In genomic region chr12:31074355-31074786, GRCm38 (mm10) we compare ENCODE assay signal across 9 mouse cellular contexts. TPM values are rescaled to one million over a fixed set of nuclear protein-coding genes. Genes with fewer than 3 reads are reported as not detected.
A peak's percentile ranks its signal among the peaks of the same experiment; 100 is the strongest.
DNase-seq lines count a peak whose midpoint lies in the region; ATAC-seq and TF ChIP-seq lines count a peak whose summit lies in the region.
"Not testable (repeated sequence)": the region's sequence is repeated elsewhere in the genome, so short reads cannot be mapped to it uniquely, and the experiment has no call there.
"Had no signal": no experiment of that assay in that cellular context is flagged by ENCODE, and none has a peak within 500 bp of the region (broad histone marks: within the 10 kb centered on the region; RNA-seq: fewer than 3 reads in every experiment).

No protein-coding gene starts in this region.

- H3K9ac ChIP-seq in heart, embryonic 12.5 days, result peak overlapping the region; percentile 66
- H3K9ac ChIP-seq in hindbrain, postnatal 0 days (replicated peaks; ENCODE audit: low read length), result peak overlapping the region; percentile 33; the same call in 1 of the 2 replicates
- peak overlapping the region; percentile 42; the same call in 1 of the 2 replicates for H3K9ac ChIP-seq in limb, embryonic 12.5 days (replicated peaks)
- peak overlapping the region; percentile 47; the same call in 1 of the 2 replicates for H3K9ac ChIP-seq in lung, embryonic 15.5 days
- not testable (repeated sequence) for H3K9ac ChIP-seq in midbrain, postnatal 0 days (replicated peaks; ENCODE audit: low read length, poor library complexity, severe bottlenecking)
- peak overlapping the region; percentile 78 for H3K9ac ChIP-seq in stomach, postnatal 0 days (ENCODE audit: low read length)

- WGBS in forebrain, embryonic 10.5 days, result 1% methylated on average over 18 of the region's 18 CpGs
- under 1% methylated on average over 18 of the region's 18 CpGs for WGBS in heart, embryonic 12.5 days
- WGBS in hindbrain, postnatal 0 days, result 1% methylated on average over 14 of the region's 18 CpGs
- WGBS in limb, embryonic 12.5 days, result 0% methylated on average over 18 of the region's 18 CpGs
- under 1% methylated on average over 17 of the region's 18 CpGs for WGBS in lung, embryonic 15.5 days
- WGBS in midbrain, postnatal 0 days, result under 1% methylated on average over 15 of the region's 18 CpGs
- 0% methylated on average over 12 of the region's 18 CpGs for WGBS in stomach, postnatal 0 days

- TF ChIP-seq EP300 in stomach, postnatal 0 days (optimal IDR thresholded peaks at IDR 0.05), result not testable (repeated sequence)

- H3K27ac ChIP-seq in brown adipose tissue, adult 24 weeks (replicated peaks; ENCODE audit: low read depth, low read length); heart, embryonic 12.5 days (ENCODE audit: poor library complexity, severe bottlenecking); hindbrain, postnatal 0 days; limb, embryonic 12.5 days; lung, embryonic 15.5 days; midbrain, postnatal 0 days (ENCODE audit: low read depth, low read length): not testable (repeated sequence)
- H3K27ac ChIP-seq in forebrain, embryonic 10.5 days, result 0 out of 2 replicates have a peak overlapping the region, but pooled peaks have one; percentile 30
- peak overlapping the region; percentile 87 for H3K27ac ChIP-seq in stomach, postnatal 0 days (replicated peaks)

- H3K9me3 ChIP-seq in forebrain, embryonic 10.5 days; heart, embryonic 12.5 days (replicated peaks); hindbrain, postnatal 0 days (ENCODE audit: low read length); limb, embryonic 12.5 days; lung, embryonic 15.5 days; midbrain, postnatal 0 days (ENCODE audit: low read length); stomach, postnatal 0 days (ENCODE audit: control insufficient read depth, low read length): not testable (repeated sequence)

- peak overlapping the region; percentile 97 for H3K4me2 ChIP-seq in heart, embryonic 12.5 days
- H3K4me2 ChIP-seq in hindbrain, postnatal 0 days (ENCODE audit: low read depth, low read length), result peak overlapping the region; percentile 99
- H3K4me2 ChIP-seq in limb, embryonic 12.5 days, result peak overlapping the region; percentile 93
- H3K4me2 ChIP-seq in lung, embryonic 15.5 days, result peak overlapping the region; percentile 95
- peak overlapping the region; percentile 62 for H3K4me2 ChIP-seq in midbrain, postnatal 0 days (ENCODE audit: low read depth, low read length, poor library complexity, severe bottlenecking)
- peak overlapping the region; percentile 74 for H3K4me2 ChIP-seq in stomach, postnatal 0 days (replicated peaks; ENCODE audit: low read depth)

- not testable (repeated sequence) for H3K4me1 ChIP-seq in brown adipose tissue, adult 24 weeks (ENCODE audit: control insufficient read depth, insufficient read depth, insufficient read length, low read length); hindbrain, postnatal 0 days (ENCODE audit: insufficient read depth, low read length); midbrain, postnatal 0 days (ENCODE audit: insufficient read depth, low read length); stomach, postnatal 0 days (replicated peaks; ENCODE audit: control insufficient read depth, insufficient read depth)
- H3K4me1 ChIP-seq in forebrain, embryonic 10.5 days, result peaks cover 20% of the 10 kb centered on the region
- peaks cover 17% of the 10 kb centered on the region for H3K4me1 ChIP-seq in heart, embryonic 12.5 days (replicated peaks)
- H3K4me1 ChIP-seq in limb, embryonic 12.5 days (replicated peaks), result peaks cover 18% of the 10 kb centered on the region
- H3K4me1 ChIP-seq in lung, embryonic 15.5 days, result peaks cover 19% of the 10 kb centered on the region

- not testable (repeated sequence) for H3K36me3 ChIP-seq in forebrain, embryonic 10.5 days (replicated peaks); heart, embryonic 12.5 days; hindbrain, postnatal 0 days (ENCODE audit: insufficient read depth, low read length); limb, embryonic 12.5 days; lung, embryonic 15.5 days; midbrain, postnatal 0 days (ENCODE audit: insufficient read depth, low read length); stomach, postnatal 0 days (ENCODE audit: control insufficient read depth, insufficient read depth, low read length)

- TF ChIP-seq CTCF in hindbrain, postnatal 0 days (IDR thresholded peaks at IDR 0.05; ENCODE audit: low read depth); midbrain, postnatal 0 days (IDR thresholded peaks at IDR 0.05); stomach, postnatal 0 days (IDR thresholded peaks at IDR 0.05; ENCODE audit: low read depth): not testable (repeated sequence)

- H3K4me3 ChIP-seq in brown adipose tissue, adult 24 weeks (ENCODE audit: insufficient read depth, low read depth, low read length), result peak overlapping the region; percentile 52
- peak overlapping the region; percentile 60 for H3K4me3 ChIP-seq in forebrain, embryonic 10.5 days
- H3K4me3 ChIP-seq in heart, embryonic 12.5 days, result peak overlapping the region; percentile 60
- H3K4me3 ChIP-seq in hindbrain, postnatal 0 days (ENCODE audit: low read length), result peak overlapping the region; percentile 49
- H3K4me3 ChIP-seq in limb, embryonic 12.5 days (replicated peaks), result peak overlapping the region; percentile 51
- H3K4me3 ChIP-seq in lung, embryonic 15.5 days, result peak overlapping the region; percentile 57
- peak overlapping the region; percentile 36 for H3K4me3 ChIP-seq in midbrain, postnatal 0 days (ENCODE audit: low read depth, low read length)
- H3K4me3 ChIP-seq in stomach, postnatal 0 days (ENCODE audit: low read depth, low read length), result peak overlapping the region; percentile 65

- H3K27me3 ChIP-seq in forebrain, embryonic 10.5 days (ENCODE audit: poor library complexity, severe bottlenecking), result peaks cover 54% of the 10 kb centered on the region
- peaks cover 34% of the 10 kb centered on the region for H3K27me3 ChIP-seq in heart, embryonic 12.5 days (replicated peaks)
- peaks cover 26% of the 10 kb centered on the region for H3K27me3 ChIP-seq in hindbrain, postnatal 0 days (ENCODE audit: insufficient read depth, low read length)
- H3K27me3 ChIP-seq in limb, embryonic 12.5 days, result peaks cover 51% of the 10 kb centered on the region
- peaks cover 46% of the 10 kb centered on the region for H3K27me3 ChIP-seq in lung, embryonic 15.5 days
- H3K27me3 ChIP-seq in midbrain, postnatal 0 days (ENCODE audit: insufficient read depth, low read length), result peaks cover 32% of the 10 kb centered on the region
- H3K27me3 ChIP-seq in stomach, postnatal 0 days (ENCODE audit: control insufficient read depth, insufficient read depth, low read length), result not testable (repeated sequence)

- ATAC-seq in heart, embryonic 12.5 days (ENCODE audit: insufficient number of reproducible peaks, low FRiP score), result peak; percentile 74
- peak; percentile 57; the same call in 1 of the 2 replicates for ATAC-seq in hindbrain, postnatal 0 days
- not testable (repeated sequence) for ATAC-seq in limb, embryonic 12.5 days (ENCODE audit: insufficient number of reproducible peaks, insufficient read depth, low FRiP score, low TSS enrichment, low read depth)
- peak; percentile 46; the same call in 1 of the 2 replicates for ATAC-seq in lung, embryonic 15.5 days (ENCODE audit: borderline replicate concordance, extremely low read depth, low FRiP score, low TSS enrichment)
- peak; percentile 15; the same call in 1 of the 2 replicates for ATAC-seq in midbrain, postnatal 0 days (ENCODE audit: low FRiP score)
- ATAC-seq in stomach, postnatal 0 days (ENCODE audit: low FRiP score, low TSS enrichment), result 0 out of 2 replicates have a peak, but pooled peaks have one; percentile 0

- not testable (repeated sequence) for DNase-seq in forebrain, embryonic 10.5 days (ENCODE audit: extremely low spot score, low spot score); hindbrain, postnatal 0 days (ENCODE audit: low spot score); midbrain, postnatal 0 days (ENCODE audit: low spot score); stomach, postnatal 0 days (ENCODE audit: low spot score)

RNA-seq across cellular contexts. Expression of gene Fam110c, which starts 0.7 kb away (rescaled TPM):
- polyA plus RNA-seq in brown adipose tissue, adult 24 weeks (2012; ENCODE audit: insufficient read depth, insufficient read length, missing spikeins), result 0.50 TPM in 1 of 2 replicates, not detected in the other
- 0.14 and 0.45 TPM in 2 replicates for polyA plus RNA-seq in forebrain, embryonic 10.5 days (2016; fragmentation: Nextera tagmentation; extraction: Ambion mirVana)
- 0.81 and 1.2 TPM in 2 replicates for polyA plus RNA-seq in heart, embryonic 12.5 days (2016; fragmentation: Nextera tagmentation; extraction: Ambion mirVana)
- 0.07 and 0.10 TPM in 2 replicates for total RNA-seq in hindbrain, postnatal 0 days (2014; rRNA removed)
- polyA plus RNA-seq in hindbrain, postnatal 0 days (2015; fragmentation: Nextera tagmentation; extraction: Ambion mirVana), result 0.09 and 0.25 TPM in 2 replicates
- 0.25 and 0.26 TPM in 2 replicates for polyA plus RNA-seq in limb, embryonic 12.5 days (2016; fragmentation: Nextera tagmentation; extraction: Ambion mirVana)
- polyA plus RNA-seq in lung, embryonic 15.5 days (2015; fragmentation: Nextera tagmentation; extraction: Ambion mirVana), result 2.5 and 2.7 TPM in 2 replicates
- not detected in 2 replicates for total RNA-seq in midbrain, postnatal 0 days (2014; rRNA removed)
- 0.22 and 0.31 TPM in 2 replicates for polyA plus RNA-seq in midbrain, postnatal 0 days (2015; fragmentation: Nextera tagmentation; extraction: Ambion mirVana)
- 9.1 and 9.5 TPM in 2 replicates for polyA plus RNA-seq in stomach, postnatal 0 days (2015; fragmentation: Nextera tagmentation; extraction: Ambion mirVana)
- total RNA-seq: layer of hippocampus, postnatal 10 days had no signal
